Mouse (Mus musculus) layer of hippocampus, adult 9-11 months (tissue): ENCODE data around the gene Slc5a10.
A peak's percentile ranks its signal among the peaks of the same experiment; 100 is the strongest.

Experiments used
- DNase-seq: peaks from one replicate; pipeline ENCODE4 v3.0.0; 2022

Gene Slc5a10

GRCm38 (mm10) chr11:61665991-61666799, 54.4 kb downstream of the Slc5a10 start:
- no peak for DNase-seq

- DNase-seq: no peak
These were observed 55.2 kb downstream of the Slc5a10 start for GRCm38 (mm10) chr11:61665401-61665800.

GRCm38 (mm10) chr11:61662189-61662588, 58.4 kb downstream of the Slc5a10 start:
- DNase-seq: no peak

- no peak for DNase-seq
These were observed 59.7 kb downstream of the Slc5a10 start for GRCm38 (mm10) chr11:61660806-61661392.

- DNase-seq: no peak
These were observed 60.6 kb downstream of the Slc5a10 start for GRCm38 (mm10) chr11:61660001-61660400.

- DNase-seq: peak; percentile 38
These were observed 61.4 kb downstream of the Slc5a10 start for GRCm38 (mm10) chr11:61659011-61659858.

- DNase-seq: no peak
These were observed 62.2 kb downstream of the Slc5a10 start for GRCm38 (mm10) chr11:61658360-61658922.

GRCm38 (mm10) chr11:61657432-61657831, 63.2 kb downstream of the Slc5a10 start:
- no peak for DNase-seq

- DNase-seq: no peak
These were observed 64.3 kb downstream of the Slc5a10 start for GRCm38 (mm10) chr11:61656148-61656850.

GRCm38 (mm10) chr11:61655649-61656048, 65.0 kb downstream of the Slc5a10 start:
- no peak for DNase-seq

- no peak for DNase-seq
These were observed 65.8 kb downstream of the Slc5a10 start for GRCm38 (mm10) chr11:61654786-61655311.

GRCm38 (mm10) chr11:61653568-61653967, 67.1 kb downstream of the Slc5a10 start:
- DNase-seq: no peak

- DNase-seq: no peak
These were observed 67.8 kb downstream of the Slc5a10 start, which contains the start of gene Grap for GRCm38 (mm10) chr11:61652686-61653447. Grap (plus strand) TSS chr11:61653265.

GRCm38 (mm10) chr11:61652216-61652615, 68.4 kb downstream of the Slc5a10 start:
- DNase-seq: no peak

- no peak for DNase-seq
These were observed 70.0 kb downstream of the Slc5a10 start for GRCm38 (mm10) chr11:61650470-61651265.

GRCm38 (mm10) chr11:61649626-61650025, 71.0 kb downstream of the Slc5a10 start:
- DNase-seq: no peak

GRCm38 (mm10) chr11:61649163-61649580, 71.5 kb downstream of the Slc5a10 start:
- no peak for DNase-seq

- peak; percentile 76 for DNase-seq
These were observed 71.9 kb downstream of the Slc5a10 start for GRCm38 (mm10) chr11:61648749-61649115.

- DNase-seq: no peak
These were observed 72.5 kb downstream of the Slc5a10 start for GRCm38 (mm10) chr11:61647956-61648748.
